Mouse (Mus musculus) spleen, postnatal 36 days (tissue): ENCODE results near the gene St7.

ENCODE experiments used
- DNase-seq, 2 experiments: peaks; one replicate each; pipeline ENCODE4 v3.0.0; 2022; ENCODE audit warnings: low spot score in 2 of 2, mixed read lengths in 1 of 2

The St7 gene

DNA sequence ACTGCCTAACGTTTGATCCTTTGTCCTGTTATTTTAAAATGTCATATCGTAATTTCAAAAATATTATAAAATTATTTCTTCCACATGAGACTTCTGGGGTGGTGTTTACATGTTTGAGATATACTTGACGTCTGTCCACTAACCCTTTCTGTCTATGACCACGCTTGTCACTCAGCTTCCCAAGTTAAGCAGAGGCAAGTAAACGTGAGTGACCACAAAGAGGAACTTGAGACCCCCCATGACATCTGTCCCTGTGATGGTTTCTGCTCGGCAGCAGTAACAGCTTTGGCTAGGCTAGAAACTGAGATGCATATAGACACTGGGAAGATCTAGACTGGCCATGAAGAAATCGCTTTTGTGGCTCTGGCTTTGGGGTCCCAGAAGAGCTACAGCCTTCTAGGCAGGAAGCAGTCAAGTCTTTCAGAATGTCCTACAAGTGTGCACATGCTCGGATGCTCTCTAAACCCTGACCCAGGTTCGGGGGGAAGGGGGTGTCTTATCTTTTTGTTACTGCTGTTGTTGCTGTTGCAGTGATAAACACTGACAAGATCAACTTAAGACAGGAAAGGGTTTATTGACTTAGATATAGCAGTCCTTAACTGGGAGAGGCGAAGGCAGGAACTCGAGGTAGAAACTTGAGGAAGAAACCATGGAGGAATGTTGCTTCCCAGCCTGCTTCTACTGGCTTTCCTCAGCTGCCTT, 254.5 kb downstream of the St7 start:
- no peak for DNase-seq

DNA sequence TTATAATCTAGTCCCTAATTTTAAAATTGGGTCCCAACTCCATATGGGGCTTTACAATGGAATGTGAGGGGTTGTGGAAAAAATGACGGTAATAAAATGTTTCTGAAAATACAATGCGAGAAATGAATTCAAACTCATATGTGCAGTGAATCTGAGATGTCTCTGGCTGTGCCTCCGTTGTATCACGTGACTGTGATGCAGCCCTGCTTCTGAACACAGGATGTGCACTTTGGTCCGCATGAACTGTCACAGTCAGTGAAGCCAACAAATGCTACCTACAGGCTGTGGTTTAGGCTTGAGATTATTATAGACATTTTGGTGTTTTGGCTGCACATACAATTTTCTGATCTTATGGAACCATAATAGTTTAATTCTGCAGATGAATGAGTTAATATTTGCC, 256.4 kb downstream of the St7 start:
- no peak for DNase-seq

DNA sequence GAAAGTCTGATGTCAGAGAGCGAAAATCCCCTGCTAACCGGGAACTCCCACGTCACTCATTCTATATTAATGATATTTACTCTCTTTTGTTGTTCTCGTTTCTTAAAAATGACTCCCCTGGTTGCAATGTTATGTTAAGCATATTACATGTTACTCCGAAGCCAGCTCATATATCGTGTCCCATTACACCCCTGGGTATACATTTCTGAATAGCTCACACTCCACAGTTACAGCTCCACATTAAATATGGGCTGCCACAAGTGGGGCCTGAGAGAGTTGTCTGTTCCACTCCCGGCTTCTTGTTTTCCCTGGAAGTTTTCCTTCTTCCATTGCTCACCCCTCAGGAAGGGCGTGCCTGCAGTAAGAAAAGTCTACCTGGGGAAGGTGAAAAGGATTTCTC, 259.0 kb downstream of the St7 start:
- DNase-seq: no peak

DNA sequence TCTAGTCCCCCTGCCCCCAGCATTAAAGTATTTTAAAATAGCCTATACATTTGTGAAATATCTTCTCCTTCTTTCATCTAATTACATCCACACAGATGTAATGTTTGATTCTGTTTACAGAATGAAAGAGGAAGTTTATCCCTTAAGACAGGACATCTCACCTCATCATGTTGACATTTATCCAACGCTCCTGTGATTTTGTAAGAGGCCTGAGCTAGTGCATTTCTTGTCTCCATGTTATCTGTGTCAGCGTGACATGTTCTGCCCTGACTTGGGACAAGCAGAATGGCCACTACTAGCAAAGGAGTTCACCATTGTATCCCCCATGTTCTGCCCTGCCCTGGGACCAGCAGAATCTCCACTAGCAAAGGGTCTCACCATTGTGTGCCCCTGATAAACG, 270.7 kb downstream of the St7 start:
- no peak for DNase-seq

DNA sequence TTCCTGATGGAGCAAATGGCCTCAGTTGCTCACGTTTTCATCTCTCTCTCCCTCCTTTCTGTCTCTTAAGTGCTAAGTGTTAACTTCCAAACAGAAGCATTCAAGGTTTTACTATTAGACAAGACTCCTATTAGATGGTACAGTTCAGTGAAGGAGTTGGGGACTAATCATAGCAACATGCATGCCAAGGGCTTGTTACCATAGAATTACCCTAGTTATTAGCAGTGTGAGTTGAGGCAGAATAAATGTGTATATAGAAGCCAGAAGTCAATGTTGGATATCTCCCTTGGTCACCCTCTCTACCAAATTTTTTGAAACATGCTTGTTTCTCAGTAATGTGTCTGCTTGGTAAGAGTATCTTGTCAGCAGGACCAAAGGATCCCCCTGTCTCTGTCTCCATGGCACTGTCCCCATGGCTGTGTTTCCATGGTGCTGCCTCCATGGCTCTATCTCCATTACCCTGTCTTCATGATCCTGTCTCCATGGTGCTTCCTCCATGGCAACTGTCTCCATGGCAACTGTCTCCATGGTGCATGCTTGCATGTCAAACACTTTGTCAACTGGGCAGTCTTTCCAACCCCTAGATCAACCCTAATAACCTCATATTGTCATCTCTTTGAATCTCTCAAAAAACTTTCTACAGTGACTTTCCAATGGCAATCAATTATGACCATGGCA, 275.9 kb downstream of the St7 start:
- no peak for DNase-seq

DNA sequence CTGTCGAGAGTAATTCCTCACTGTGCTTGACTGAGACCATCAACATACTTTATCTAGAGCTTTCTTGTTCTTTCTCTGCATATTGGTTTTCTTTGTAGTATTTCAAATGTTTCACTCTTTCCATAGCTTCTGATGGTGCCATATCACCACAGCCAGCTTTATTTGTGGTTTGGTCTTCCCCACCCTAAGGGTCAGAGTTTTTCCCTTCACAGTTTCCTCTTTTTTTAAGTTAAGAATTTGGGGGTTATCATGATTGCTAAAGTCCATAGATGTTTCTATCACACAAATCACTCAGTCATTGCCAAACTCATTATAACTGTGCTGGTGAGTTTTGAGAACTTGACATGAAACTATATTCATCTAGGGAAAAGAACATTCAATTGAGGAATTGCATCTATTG, 277.1 kb downstream of the St7 start:
- no peak for DNase-seq

DNA sequence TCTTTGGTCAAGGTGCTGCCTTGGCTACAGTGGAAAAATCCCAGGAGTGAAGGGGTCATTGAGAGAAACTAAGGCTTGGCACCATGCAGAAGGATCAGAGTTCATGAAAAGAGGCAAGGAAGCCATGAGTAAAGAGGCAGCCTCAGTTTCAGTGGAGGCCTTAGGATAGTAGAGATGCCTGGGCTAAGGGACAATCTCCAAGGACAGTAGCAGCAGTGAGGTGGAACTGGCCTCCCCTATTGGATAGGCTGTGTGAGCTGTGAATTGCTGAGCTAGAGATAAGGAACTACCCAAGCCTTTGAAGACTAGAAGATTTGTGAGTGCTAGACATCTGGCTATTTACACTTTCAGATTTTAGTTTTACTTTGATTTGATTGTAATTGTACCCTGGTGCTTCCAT, 278.7 kb downstream of the St7 start:
- DNase-seq: no peak

DNA sequence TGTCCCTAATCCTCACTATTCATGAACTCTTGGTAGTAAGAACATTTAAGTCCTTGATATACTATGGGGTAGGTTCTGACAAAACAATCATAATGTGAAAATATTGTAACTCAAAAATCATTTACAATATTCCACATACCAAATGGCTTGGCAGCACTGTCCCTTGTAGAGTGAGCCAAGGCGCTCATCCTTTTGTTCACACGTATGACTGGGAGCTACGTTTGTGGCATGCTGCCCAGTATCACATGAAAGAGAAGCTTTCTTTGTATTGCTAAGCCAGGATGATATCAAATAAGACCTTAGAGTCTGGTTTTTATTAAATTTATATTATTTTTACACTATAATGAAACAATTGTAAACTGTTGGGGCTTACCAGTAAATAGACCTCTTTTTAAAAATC, 281.7 kb downstream of the St7 start:
- no peak for DNase-seq

DNA sequence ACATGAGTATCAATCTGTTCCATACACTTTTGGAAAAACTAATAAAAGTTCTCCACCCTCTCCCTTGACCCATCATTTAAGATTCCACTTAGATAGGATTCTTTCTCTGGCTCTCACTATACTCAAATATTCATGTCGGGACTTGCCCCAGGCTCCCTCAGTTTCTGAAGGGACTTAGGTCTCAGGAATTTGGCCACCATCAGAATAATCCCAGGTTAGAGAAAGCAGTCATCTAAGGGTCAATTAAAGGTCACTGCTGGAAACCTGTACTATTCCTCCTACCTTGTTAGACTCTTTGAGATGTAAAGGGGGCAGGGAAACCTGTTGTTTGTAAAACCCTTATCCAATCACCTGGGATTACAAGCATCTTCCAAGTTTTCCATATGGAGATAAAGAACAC, 284.4 kb downstream of the St7 start:
- no peak for DNase-seq

DNA sequence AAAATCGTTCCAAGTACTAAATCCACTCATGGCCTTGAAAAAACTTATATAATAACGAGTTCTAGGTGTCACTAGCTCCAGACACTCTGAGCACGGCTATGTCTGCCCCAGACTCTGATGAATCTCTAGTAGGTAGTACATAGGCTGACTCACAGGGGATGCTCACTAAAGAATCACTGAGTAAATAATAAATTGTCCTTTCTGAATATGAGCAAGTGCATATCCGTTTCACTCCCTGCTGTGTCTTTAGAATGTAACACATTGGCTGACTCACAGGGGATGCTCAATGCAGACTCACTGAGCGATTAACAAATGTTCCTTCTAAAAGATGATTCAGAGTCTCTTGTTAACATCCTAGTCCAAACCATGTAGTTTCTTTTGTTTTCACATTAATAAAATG, 285.6 kb downstream of the St7 start:
- no peak for DNase-seq

DNA sequence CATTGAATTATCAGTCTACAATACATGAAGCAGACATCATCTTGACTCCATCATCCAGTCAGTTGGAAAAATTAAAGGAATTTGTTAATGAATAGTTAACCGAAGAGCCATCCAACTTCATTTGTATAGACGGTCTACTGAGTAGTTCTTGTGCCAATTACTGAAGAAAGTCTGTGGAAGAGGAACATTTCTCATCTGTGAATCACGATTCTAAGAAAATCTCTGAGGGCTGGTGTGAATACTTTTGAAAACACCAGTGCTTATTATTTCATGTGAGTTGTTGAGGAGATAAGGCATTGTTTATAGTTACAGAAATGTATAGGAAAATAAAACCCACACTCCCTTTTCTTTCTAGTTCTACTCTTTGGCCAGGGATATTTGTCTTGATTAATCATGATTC, 286.1 kb downstream of the St7 start:
- no peak for DNase-seq

DNA sequence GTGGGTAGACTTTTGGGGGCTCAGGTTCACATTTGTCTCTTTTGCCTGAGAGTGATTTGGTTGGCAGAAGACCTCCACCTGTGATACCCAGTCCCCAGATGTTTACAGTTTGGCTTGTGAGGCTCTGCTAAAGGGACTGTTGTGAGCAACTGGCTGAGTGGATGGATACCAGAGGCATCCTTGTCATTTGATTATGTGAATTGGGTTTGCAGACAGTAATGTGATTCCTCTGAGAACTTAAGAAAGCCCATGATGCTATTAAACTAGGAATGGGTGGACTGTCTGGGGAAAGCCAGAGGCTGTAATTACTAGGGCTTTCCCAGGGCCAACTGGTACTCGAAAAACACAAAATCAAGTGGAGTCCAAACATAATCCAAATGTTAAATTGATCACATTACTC, 286.6 kb downstream of the St7 start:
- no peak for DNase-seq

DNA sequence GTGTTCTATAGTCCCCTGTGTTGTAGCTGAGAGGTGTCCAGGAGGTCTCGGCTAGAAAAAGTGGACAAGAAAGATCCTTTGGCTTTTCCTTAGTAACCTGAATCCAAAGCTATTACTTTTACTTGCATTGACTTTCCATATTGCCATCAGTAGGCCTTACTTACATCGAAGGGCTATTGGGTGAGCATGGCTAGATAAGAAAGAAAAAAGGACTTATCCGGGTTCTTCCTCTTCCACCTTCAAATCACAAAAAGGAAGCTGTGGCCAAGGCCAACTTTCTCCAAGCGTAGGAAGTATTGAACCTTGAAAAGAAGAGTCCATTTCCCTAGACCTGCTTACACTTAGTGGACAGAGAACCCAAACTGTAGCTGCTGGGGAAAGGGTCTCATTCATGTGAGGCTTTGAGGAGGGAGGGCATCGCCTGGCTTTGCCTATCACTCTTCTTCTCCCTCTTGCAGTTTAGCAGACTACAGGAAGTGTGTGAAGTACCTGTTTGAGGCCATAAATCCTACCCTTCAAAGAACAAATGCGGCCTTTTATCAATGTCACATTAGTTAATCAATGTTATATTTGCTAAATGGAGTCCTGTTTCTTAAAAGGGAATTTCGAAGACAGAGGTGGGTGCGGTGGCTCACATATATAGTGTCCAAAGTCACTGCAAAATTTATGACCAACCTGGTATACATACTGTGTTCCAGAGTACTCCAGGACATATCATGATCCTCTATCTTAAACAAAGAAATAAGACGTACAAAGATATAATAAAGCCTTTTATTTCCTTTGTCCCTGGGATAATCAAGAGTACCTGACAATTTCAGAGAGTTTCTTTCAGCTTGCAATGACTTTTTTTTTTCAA, 297.7 kb downstream of the St7 start:
- DNase-seq: no peak

DNA sequence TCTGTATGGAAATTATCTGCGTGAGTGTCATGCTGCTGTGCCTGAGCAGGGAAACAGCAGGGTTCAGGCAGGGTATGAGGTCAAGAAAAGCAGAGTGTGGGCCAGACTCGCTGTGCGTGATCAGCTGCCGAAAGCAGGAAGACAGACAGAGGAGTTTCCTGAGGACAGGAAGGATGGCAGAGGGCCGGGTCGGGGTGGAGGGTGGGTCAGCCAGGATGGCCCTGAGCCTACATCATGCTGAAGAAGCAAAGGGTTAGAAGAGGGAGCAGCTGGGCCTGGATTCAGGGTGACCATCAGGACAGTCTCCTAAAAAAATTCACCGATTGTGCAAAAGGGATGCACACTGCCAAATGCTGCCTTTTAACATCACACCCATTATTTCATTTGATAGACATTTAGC, 298.9 kb downstream of the St7 start:
- DNase-seq: no peak
